Mouse (Mus musculus): Measurements from ENCODE around the gene Tmtc1.
A peak's percentile ranks its signal among the peaks of the same experiment; 100 is the strongest.

Tmtc1 gene

DNA sequence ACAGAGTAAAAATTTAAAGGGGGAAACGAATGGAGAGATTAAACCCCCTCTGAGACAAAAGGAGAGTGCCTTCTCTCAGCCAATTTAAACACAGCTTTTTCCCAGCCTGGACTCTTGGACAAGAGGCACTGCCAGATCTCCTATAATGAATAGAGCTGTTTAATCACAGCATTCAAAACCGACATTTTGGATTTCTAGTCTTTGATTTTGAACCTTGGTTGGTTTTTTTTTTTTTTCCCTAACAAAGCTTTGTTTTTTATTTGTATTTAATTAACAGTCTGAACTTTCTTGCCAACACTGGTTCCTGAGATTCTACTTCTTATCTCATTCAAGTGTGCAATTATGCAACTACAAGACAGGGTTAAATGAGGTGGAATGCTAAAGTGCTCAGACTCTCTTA lies 133.2 kb downstream of the Tmtc1 start:
- DNase-seq (ENCODE audit: low spot score): no peak

DNA sequence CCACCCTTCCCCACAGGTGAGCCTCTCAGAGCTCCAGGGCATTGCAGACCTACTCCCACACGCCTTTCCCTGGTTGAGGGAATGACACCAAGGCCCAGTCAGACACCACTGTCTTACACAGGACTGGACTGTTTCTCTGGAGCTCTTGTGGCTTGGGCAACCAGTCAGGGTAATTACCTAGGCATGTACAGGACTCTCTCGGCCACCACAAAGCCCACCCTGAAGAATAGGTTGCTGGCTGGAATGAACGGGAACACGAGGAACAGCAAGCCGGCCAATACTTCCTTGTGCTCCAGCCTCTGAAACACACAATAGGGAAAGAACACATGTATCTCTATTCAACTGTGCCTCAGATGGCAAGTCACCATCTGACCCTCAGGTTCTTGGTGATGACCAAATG lies 138.4 kb downstream of the Tmtc1 start:
- no peak for DNase-seq (ENCODE audit: low spot score)

DNA sequence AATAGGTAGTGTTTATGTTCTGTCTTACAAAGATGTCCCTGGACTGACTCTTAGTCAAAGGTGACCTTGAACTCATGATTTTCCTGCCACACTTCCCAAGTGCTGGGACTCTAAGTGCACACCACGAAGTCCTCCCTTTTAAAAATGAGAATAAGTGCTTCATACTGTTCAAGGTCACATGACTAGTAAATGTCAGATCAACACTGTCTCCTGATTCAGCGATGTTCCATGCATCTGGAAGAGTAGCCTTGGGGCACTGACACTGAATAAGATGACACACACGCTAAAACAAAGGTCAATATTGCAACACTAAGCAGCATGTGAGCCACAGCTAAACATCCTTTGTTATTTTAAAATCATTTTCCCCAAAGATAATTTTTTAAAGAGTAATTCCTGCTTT lies 139.0 kb downstream of the Tmtc1 start:
- no peak for DNase-seq (ENCODE audit: low spot score)

DNA sequence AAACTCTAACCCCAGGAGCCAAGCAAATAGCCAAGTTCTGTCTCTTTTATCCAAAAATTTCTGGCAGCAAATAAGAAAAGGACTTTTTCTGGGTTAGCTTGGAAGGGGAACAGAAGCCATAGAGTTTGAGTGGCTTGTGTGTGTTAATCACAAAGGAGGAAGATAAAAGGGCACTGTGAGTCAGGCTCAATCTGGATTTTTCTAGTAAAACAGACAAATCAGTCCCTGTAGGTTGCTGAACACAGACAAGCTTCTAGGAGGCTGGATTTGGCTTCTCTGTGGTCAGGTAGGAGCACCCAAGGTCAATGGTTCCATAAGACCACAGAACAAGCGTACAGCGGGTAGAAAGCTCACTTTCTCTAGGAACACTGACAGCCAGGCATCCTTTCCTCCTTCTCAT lies 141.9 kb downstream of the Tmtc1 start:
- DNase-seq (ENCODE audit: low spot score): no peak

DNA sequence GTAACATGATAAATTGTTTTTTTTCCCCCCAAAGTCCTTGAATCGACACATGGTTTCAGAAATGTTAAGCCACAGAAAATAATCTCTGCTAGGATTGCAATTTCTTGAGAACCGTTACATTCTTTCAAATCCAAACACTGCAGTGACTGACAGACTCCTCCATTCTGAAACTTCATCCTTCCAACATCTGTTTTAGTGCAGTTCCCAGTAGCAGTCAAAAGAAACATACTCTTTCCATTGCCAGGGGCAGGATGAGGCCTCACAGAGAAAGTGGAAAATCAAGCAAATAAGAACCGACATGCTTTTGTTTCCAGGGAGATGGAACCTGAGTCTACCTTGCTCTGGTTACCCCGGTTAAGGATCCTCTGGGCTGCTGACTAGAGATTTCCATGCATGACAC lies 147.1 kb downstream of the Tmtc1 start:
- DNase-seq (ENCODE audit: low spot score): no peak

DNA sequence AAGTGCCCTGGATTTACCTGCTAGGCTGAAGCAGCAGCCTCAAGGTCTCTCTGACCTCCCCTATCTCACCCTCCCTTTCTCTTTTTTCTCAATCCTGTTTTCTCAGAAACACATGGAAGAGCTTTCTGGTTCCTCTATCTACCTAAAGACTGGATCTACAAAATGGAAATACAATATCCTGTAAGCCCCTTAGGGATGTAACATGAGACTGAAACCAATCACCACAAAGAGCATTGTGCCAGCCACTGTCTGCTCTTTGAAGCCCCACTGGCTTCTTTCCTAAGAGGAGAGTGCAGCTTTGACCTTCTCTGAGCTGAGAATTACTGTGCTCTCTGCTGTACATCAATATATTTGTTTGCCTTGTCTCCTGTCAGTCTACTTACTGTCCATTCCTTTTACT lies 147.8 kb downstream of the Tmtc1 start:
- no peak for DNase-seq (ENCODE audit: low spot score)

DNA sequence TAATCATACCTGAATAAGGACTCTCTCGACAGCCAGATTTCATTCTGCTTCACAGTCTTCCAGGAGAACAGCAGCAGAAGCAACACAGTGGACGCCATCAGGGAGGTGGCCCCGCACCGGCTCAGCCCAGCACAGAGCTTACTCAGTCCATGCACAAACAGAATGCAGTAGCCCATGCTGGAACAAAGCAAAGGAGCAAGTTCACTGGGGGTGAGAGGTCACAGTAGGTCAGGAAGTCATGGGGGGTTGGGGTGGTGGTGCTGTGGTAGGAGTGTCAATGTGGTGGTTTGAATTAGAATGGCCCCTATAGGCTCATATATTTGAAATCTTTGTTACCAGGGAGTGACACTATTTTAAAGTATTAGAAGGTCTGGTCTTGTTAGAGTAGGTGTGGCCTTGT lies 149.7 kb downstream of the Tmtc1 start:
- DNase-seq (ENCODE audit: low spot score): peak; percentile 23

DNA sequence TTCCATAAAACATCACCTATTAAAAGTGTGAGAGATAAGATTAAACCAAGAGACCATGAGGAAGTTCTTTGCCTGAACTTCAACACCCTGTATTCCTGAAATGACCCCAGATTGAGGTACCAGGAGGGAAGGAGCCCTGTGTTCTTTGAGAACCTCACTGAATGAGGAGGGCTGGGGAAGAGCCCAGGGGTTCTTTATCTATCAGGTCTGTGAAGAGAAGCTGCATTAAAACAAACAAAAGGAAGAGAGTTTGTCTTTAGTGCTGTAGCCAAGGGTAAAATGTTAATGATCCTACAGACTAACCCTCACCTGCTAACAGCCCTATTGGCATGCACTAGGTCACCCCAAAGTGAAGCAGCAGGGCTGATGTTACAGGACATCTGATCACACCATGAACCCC lies 153.3 kb downstream of the Tmtc1 start:
- no peak for DNase-seq (ENCODE audit: low spot score)

DNA sequence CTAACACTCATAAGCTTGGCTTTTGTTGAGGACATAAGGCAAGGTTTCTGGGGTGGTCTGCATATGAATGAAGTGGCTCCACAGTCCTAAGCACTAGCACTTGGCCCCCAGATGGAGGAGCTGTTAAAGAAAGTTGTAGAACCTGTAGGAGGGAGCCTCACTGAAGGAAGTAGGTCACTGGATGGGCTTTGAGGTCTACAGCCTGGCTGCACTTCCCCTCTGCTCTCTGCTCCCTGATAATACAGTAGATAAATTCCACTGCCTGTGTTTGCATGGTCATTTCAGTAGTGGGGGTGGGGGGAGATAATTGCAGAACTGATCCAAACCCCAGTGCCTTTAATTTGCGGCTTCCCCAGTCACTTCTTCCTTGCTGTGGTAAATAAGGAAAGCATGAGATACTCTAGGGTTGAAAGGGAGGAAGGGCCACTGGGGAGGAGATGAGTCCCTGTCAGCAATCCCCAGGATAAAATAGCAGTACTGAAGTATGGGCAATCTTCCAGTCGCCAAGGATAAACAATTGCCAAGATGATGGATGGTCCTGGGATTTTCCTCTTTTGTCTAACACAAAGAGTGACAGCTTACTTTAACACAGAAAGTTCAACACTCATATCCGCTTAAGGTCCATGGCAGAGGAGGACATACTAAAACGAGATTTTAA lies 160.8 kb downstream of the Tmtc1 start:
- DNase-seq (ENCODE audit: low spot score): no peak

DNA sequence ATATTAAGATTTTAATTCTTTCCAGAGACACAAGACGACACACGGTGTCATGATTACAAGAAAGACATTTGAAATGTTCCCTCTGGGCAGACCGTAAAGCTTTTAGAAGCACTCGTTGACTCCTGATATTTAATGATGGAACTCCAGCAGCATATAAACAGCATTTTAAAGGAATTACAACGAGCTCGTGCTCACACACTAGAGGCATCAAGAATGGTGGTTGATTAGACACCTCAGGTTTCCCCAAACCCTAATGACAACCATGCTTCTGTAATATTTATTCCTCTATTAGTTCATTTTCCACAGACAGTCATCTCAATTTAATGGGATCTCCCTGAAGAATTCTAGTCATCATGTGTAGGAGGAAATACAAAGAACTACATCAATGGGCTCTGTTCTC lies 164.9 kb downstream of the Tmtc1 start:
- DNase-seq (ENCODE audit: low spot score): no peak

DNA sequence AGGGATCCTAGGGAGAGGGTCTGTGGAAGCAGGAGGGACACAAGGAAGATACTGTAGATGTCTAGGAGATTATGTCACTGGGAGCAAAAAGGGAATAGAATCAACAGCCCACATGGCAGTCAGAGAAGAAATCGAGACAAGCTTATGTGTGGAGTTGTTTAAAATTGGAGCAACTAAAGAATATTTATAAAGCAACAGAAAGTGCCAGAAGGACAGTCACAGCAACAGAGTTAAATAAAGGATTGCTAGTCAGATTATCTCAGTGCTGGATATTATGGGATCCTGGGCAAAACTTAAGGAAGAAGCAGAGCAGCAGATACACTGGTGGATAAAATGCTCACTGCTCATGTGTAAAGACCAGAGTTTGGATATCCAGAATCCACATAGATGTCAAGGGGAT lies 167.8 kb downstream of the Tmtc1 start:
- no peak for DNase-seq (ENCODE audit: low spot score)

DNA sequence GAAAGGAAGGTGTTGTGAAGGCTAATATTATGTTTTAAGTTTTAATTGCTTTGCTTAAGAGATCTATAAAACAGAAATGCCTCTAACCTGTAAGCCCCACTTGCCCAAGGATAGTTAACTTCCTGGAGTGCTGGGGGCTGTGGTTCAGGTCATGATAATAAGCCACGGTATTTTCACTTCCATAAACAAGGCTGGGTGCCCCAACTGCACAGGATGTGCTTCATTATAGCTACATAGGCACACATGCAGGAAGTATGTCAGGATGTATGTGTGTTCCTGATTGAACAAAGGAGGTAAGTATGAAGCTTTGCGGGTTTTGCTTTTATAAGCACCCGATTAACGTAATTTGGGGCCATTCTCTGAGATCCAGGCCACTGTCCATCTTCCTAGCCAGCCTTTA lies 169.1 kb downstream of the Tmtc1 start:
- DNase-seq (ENCODE audit: low spot score): no peak

DNA sequence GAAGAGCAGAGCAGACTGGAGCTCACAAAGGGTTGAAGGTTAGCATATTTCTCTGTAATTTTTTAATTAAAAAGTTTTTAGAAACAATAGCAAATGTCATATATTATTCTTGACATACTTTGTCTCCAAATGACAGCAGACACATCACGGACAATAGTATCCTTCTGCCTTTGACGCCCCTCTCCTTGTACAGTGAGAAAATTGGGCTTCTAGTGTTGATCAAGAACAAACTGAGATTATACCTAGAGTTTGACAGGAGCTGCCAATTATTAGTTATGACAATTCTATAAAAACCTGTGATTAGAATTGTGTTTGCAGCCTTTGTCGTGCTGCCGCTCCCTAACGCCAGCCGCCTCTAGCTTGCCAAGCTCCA lies 183.5 kb downstream of the Tmtc1 start:
- DNase-seq (ENCODE audit: low spot score): no peak

DNA sequence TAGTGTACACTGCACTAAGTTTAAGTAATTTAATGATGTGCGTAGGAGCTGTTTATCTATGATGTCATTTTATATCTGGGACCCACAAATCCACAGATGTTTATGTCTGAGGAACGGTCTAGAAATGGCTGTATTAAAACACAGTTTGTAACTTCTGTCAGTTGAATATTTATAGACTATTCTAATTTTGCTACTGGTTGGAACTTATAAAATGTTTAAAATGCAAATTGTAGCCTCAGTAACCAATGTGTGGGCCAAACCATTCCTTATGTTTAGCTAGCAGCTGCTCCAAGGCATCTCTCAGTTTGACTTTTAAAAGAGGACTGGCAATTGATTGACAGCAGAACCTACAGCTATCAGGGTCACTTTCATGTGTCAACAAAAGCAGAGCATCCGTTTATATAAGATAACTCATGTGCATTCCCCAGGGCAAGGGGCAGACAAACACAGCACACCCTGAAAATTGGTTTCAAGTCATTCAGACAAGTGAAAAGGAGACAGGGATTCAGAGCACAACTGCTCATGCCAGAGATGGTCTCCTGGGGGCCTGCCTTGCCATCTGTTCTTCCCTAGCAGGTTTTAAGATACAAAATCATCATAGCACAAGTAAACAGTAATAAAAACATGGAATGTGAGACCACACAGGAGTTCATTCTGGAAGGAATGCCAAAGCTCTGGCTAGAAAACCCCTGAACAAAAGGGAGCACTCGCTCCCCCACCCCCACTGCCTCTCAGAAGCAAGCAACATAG lies 184.0 kb downstream of the Tmtc1 start:
- peak; percentile 76 for DNase-seq (ENCODE audit: low spot score)

DNA sequence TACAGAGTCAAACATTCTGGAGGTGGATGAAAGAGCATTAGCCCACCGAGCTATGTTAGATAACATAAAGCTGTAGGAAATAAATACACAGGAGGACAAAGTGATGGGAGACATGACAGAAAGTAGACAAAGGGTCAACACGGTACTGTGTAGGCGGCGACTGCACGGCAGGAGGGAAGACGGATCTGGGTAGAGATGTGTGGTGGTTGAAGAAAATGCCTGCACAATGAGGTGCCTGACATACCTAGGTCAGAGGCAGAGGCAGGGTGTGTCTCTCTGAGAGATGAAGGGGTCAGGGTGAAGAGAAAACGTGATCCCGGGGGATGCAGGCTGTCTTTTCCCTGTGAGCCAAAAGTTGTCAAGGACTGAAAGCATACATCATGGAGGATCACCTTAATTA lies 185.1 kb downstream of the Tmtc1 start:
- no peak for DNase-seq (ENCODE audit: low spot score)

DNA sequence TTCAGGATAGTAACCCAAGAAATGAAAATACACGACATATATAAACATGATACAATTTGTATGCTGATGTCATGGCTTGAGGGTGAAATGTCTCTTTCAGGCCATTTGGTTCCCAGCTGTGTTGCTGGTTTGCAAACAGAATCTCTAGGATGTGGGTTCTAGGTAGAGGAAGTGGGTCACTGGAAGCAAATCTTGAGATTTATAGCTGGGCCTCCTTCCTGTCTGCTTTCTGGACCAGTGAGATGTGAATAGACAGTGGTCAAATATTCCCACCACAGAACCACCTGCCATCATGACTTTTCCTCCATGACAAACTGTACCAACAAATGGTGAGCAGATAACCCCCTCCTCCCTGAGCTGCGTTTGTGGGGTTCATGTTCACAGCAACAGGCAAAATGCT lies 186.4 kb downstream of the Tmtc1 start:
- no peak for DNase-seq (ENCODE audit: low spot score)

DNA sequence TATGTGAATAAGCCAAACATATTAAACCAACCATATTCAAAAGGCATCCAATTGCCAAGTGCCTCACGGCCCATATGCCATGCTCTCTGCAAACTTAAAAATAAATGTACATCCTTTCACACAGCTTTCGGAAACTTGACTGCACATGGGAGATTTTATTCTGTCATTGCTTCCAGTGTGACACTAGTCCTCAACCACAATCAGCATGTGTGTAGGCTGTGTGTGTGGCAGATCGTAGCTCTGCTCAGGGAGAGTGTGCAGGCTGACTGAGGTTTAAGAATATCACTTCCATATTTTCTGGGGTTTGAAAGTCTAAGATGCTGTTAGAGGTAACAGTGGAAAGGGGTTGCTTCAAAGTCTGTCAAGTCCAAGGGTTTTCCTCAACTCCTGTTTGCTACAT lies 188.1 kb downstream of the Tmtc1 start:
- DNase-seq (ENCODE audit: low spot score): no peak

DNA sequence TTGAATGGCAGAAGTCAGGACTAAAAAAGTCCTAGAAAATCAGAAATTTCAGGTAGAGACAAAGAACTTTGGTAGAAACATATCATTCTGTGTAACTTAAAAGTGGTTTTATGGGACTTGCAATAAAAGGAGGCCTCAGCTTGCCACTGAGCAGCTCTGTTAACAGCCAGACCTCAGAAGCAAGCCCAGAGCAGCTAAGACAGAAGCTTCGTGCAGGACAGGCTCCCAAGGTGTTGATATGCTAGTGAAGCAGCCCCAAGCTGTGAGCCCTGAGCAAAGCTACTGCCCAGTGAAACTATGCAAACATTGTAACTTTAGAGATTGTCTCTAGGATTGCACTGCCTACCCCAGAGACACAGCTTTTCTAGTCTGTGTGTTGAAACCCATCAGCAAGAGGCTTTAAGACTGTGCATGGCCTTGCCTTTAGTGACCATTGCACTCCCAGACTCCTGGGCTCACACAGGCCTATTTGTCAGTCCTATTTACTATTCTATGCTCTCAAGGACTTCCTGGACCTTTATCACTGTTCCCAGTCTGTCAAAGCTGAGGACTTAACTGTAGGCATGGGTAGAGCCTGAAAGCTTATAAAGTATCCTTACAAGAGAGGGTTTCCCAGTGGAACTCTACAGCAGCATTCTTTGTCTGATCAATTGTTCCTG lies 188.7 kb downstream of the Tmtc1 start:
- DNase-seq (ENCODE audit: low spot score): peak; percentile 32

DNA sequence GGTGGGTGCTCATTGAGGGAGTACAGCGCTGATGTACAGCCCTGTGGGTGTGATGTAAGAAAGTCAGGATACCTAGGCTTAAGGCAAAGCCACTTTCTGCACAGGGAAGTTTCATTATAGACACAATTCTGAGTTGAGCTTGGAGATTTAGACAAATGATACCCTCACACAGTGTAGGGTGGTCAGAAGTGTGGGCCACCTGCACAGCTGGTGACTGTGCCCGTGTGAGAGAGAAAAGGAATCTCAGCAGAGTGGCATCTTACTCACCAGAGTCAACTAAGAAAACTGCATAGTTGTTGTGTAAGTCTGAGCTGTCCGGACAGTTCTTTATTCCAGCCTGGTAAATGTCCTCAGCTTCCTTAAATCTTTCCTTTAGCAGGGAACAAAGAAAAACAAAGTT lies 195.0 kb downstream of the Tmtc1 start:
- DNase-seq (ENCODE audit: low spot score): no peak

DNA sequence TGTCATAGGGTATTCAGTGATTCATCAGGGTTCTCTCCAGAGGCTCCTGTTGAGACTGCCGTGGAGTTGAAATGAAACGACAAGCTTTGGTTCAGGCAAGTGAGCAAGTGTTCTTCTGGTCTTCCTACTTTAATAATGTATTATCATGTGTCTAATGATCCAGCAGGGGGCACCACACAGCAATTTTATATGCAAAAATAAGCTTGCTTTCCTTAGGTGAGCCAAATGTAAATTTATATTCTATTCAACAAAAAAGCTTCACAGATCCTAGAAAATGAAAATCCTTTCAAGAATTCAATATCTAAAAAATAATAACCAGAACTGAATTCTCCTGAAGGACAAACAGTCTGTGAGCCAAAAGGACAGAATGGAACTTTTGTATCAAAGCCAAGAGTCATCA lies 195.6 kb downstream of the Tmtc1 start:
- no peak for DNase-seq (ENCODE audit: low spot score)

DNA sequence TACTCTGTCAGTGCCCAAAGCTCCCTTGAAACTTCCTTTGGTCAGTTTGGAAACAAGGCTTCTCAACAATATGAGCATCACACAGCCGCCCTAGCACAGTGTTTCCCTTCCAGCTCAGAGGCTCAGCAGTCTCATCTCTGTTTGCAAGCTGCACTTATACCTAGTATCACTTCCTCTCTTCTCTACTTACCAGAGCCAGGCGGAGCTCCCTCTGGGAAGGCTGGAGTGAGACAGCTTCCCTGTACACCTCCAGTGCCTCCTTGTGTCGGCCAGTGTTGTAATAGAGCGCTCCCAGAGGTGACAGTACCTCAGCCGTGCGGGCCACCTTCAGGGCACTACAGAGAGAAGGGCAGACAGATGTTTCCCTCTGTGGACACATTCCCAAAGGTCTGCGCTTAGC lies 197.6 kb downstream of the Tmtc1 start:
- DNase-seq (ENCODE audit: low spot score): no peak

DNA sequence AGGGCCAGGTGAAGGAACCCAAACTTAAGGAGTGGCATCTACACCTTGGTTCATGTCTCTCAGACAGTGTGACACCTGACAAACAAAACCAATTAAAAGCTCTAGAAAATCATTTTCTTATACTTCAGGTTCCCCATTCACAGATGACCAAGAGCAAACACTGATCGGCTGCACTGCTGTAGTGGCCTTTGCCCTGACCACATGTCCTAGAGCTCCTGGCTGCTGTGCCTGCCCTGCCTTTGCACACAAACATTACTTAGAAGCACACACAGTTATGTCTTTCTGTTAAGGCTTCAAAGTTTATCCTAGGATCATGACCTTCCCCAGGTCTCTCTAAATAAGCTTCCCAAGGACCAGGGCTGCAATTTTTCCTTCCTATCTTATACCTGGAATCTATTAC lies 199.4 kb downstream of the Tmtc1 start:
- DNase-seq (ENCODE audit: low spot score): peak; percentile 49

DNA sequence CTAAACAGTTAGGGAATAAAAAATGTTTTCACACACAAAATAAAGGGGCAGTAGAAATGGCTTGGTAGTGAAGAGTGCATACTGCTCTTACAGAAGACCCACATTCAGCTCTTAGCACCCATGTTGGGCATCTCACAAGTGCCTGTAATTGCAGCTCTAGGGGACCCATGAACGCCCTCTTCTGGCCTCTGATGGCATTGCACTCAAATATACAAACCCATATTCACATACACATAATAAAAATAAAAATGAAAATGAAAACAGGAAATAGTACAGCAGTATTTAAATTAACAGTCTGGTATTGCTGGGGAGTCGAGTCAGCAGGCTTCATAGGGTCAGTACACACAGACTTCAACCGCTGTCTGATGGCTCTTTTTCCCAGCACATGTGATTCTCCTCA lies 201.9 kb downstream of the Tmtc1 start:
- DNase-seq (ENCODE audit: low spot score): no peak

DNA sequence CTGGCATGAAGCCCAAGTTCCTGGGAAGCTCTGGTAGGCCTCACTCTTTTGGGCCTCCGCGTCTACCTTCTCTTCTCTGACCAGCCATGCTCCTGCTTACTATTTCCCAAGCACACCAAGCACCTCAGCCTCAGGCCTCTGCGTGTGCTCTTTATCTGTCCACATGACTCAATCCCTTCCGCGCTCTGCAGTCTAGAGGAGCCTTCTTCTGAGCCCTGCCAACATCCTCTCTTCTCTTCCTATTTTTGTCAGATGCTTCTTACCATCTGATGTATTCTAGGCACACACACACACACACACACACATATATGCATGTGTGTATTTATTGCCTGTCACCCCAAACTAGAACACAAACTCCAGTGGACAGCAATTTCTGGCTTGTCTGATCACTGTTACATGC lies 202.5 kb downstream of the Tmtc1 start:
- DNase-seq (ENCODE audit: low spot score): no peak
